Mouse (Mus musculus): ENCODE results near the gene Ahcyl1. TPM values are rescaled to one million over a fixed set of nuclear protein-coding genes. Genes with fewer than 3 reads are reported as not detected.

Gene Ahcyl1
- polyA plus RNA-seq, 1 experiment from 2014 or later, result 106 TPM

GRCm38 (mm10) chr3:107621286-107622075, 74.9 kb downstream of the Ahcyl1 start:
- 90% methylated on average over 21 of the region's 21 CpGs for WGBS
- Histone ChIP-seq H3K4me1 (ENCODE audit: insufficient read depth) (no peaks in the 10 kb centered on the region), H3K27ac (ENCODE audit: low read depth) (no peak overlapping the region), H3K27me3 (ENCODE audit: insufficient read depth, low read length) (no peaks in the 10 kb centered on the region), H3K4me3 (ENCODE audit: low read depth, low read length) (no peak overlapping the region), H3K4me2 (no peak overlapping the region), H3K9ac (no peak overlapping the region), H3K9me3 (ENCODE audit: low read depth, low read length) (no peaks in the 10 kb centered on the region), H3K36me3 (ENCODE audit: insufficient read depth) (peaks cover 96% of the 10 kb centered on the region)
- DNase-seq, result no peak
- no peak for TF ChIP-seq CTCF (IDR thresholded peaks at IDR 0.05; ENCODE audit: low read depth)
- no peak for ATAC-seq (ENCODE audit: insufficient read depth)

GRCm38 (mm10) chr3:107619911-107620310, 76.4 kb downstream of the Ahcyl1 start:
- 85% methylated on average over 6 of the region's 6 CpGs for WGBS
- no peaks in the 10 kb centered on the region for H3K27me3 ChIP-seq (ENCODE audit: insufficient read depth, low read length)
- DNase-seq, result no peak
- H3K27ac ChIP-seq (ENCODE audit: low read depth), result no peak overlapping the region
- H3K9ac ChIP-seq, result no peak overlapping the region
- no peak overlapping the region for H3K4me3 ChIP-seq (ENCODE audit: low read depth, low read length)
- no peaks in the 10 kb centered on the region for H3K4me1 ChIP-seq (ENCODE audit: insufficient read depth)
- no peak overlapping the region for H3K4me2 ChIP-seq
- ATAC-seq (ENCODE audit: insufficient read depth), result no peak
- H3K36me3 ChIP-seq (ENCODE audit: insufficient read depth), result peaks cover 96% of the 10 kb centered on the region
- TF ChIP-seq CTCF (IDR thresholded peaks at IDR 0.05; ENCODE audit: low read depth), result no peak
- H3K9me3 ChIP-seq (ENCODE audit: low read depth, low read length), result no peaks in the 10 kb centered on the region

GRCm38 (mm10) chr3:107617800-107618199, 78.6 kb downstream of the Ahcyl1 start:
- Histone ChIP-seq H3K9ac (no peak overlapping the region), H3K4me2 (no peak overlapping the region), H3K9me3 (ENCODE audit: low read depth, low read length) (no peaks in the 10 kb centered on the region), H3K4me1 (ENCODE audit: insufficient read depth) (no peaks in the 10 kb centered on the region), H3K36me3 (ENCODE audit: insufficient read depth) (peaks cover 97% of the 10 kb centered on the region), H3K4me3 (ENCODE audit: low read depth, low read length) (no peak overlapping the region), H3K27me3 (ENCODE audit: insufficient read depth, low read length) (no peaks in the 10 kb centered on the region), H3K27ac (ENCODE audit: low read depth) (no peak overlapping the region)
- WGBS, result 96% methylated on average over 3 of the region's 3 CpGs
- no peak for ATAC-seq (ENCODE audit: insufficient read depth)
- TF ChIP-seq CTCF (IDR thresholded peaks at IDR 0.05; ENCODE audit: low read depth), result no peak
- no peak for DNase-seq

Other genes with a start within 250 kb of the Ahcyl1 start
- 0.07 and 0.18 TPM in 2 replicates for gene Kcnc4, start 237.0 kb downstream of the Ahcyl1 start, polyA plus RNA-seq (2014; fragmentation: Nextera tagmentation; extraction: Ambion mirVana)
- 3.6 and 4.2 TPM in 2 replicates for gene Slc6a17, start 178.5 kb downstream of the Ahcyl1 start, polyA plus RNA-seq (2014; fragmentation: Nextera tagmentation; extraction: Ambion mirVana)
- not detected in 2 replicates for gene Ubl4b, start 141.5 kb downstream of the Ahcyl1 start, polyA plus RNA-seq (2014; fragmentation: Nextera tagmentation; extraction: Ambion mirVana)
- 0.23 TPM in 1 of 2 replicates, not detected in the other for gene Alx3, start 101.5 kb downstream of the Ahcyl1 start, polyA plus RNA-seq (2014; fragmentation: Nextera tagmentation; extraction: Ambion mirVana)
- gene Gm10961, start 65.2 kb downstream of the Ahcyl1 start, polyA plus RNA-seq (2014; fragmentation: Nextera tagmentation; extraction: Ambion mirVana), result not detected in 2 replicates
- 61.1 and 63.4 TPM in 2 replicates for gene Strip1, start 64.9 kb downstream of the Ahcyl1 start, polyA plus RNA-seq (2014; fragmentation: Nextera tagmentation; extraction: Ambion mirVana)
- gene Csf1, start 63.9 kb upstream of the Ahcyl1 start, polyA plus RNA-seq (2014; fragmentation: Nextera tagmentation; extraction: Ambion mirVana), result 9.3 and 12.9 TPM in 2 replicates
- not detected in 2 replicates for gene Eps8l3, start 180.7 kb upstream of the Ahcyl1 start, polyA plus RNA-seq (2014; fragmentation: Nextera tagmentation; extraction: Ambion mirVana)
- gene Gstm5, start 199.3 kb upstream of the Ahcyl1 start, polyA plus RNA-seq (2014; fragmentation: Nextera tagmentation; extraction: Ambion mirVana), result 142 and 148 TPM in 2 replicates
- 12.3 and 13.9 TPM in 2 replicates for gene Gstm7, start 235.3 kb upstream of the Ahcyl1 start, polyA plus RNA-seq (2014; fragmentation: Nextera tagmentation; extraction: Ambion mirVana)
- gene Gstm6, start 247.2 kb upstream of the Ahcyl1 start, polyA plus RNA-seq (2014; fragmentation: Nextera tagmentation; extraction: Ambion mirVana), result 2.2 and 2.9 TPM in 2 replicates